Mouse (Mus musculus) embryonic facial prominence, embryonic 12.5 days (tissue): ENCODE measurements around the gene Slc7a15. TPM values are rescaled to one million over a fixed set of nuclear protein-coding genes. Genes with fewer than 3 reads are reported as not detected.

Source experiments
- ATAC-seq: fragments of 200-750 bp; cut with Nextera tagmentation; 2 replicates; pipeline ENCODE4 v1.8.0; 2017; ENCODE audit not compliant: insufficient number of reproducible peaks, insufficient read depth, low FRiP score, low TSS enrichment
- H3K27ac ChIP-seq: fragments of 300-500 bp; sonication (generic); 2 replicates; pipeline ENCODE4 v1.5.1; 2016; ENCODE audit warnings: mild to moderate bottlenecking
- H3K27me3 ChIP-seq: fragments of 300-500 bp; sonication (generic); 2 replicates; pipeline ENCODE4 v1.6.1; 2016; ENCODE audit warnings: mild to moderate bottlenecking, moderate library complexity
- H3K36me3 ChIP-seq: fragments of 300-500 bp; sonication (generic); 2 replicates; pipeline ENCODE4 v1.6.1; 2016; ENCODE audit warnings: mild to moderate bottlenecking
- H3K4me1 ChIP-seq: fragments of 300-500 bp; sonication (generic); 2 replicates; pipeline ENCODE4 v1.6.1; 2016
- H3K4me2 ChIP-seq: fragments of 300-500 bp; sonication (generic); replicated peaks from 2 replicates; pipeline ENCODE4 v1.6.1; 2016; ENCODE audit warnings: mild to moderate bottlenecking, moderate library complexity
- H3K4me3 ChIP-seq: fragments of 300-500 bp; sonication (generic); 2 replicates; pipeline ENCODE4 v1.5.1; 2016; ENCODE audit warnings: mild to moderate bottlenecking
- H3K9ac ChIP-seq: fragments of 300-500 bp; sonication (generic); 2 replicates; pipeline ENCODE4 v1.6.1; 2016; ENCODE audit warnings: mild to moderate bottlenecking, moderate library complexity
- H3K9me3 ChIP-seq: fragments of 300-500 bp; sonication (generic); 2 replicates; pipeline ENCODE4 v1.6.1; 2016; ENCODE audit warnings: mild to moderate bottlenecking, moderate library complexity
- WGBS: fragments of 180-500 bp; shearing (Covaris S2); methylation state at CpG from one replicate; pipeline ENCODE4 v1.1.7; 2016; 5-methylcytosine and 5-hydroxymethylcytosine counted together
- polyA plus RNA-seq: library from polyadenylated mRNA; unstranded; fragments of >200 nt; fragmentation: Nextera tagmentation; extraction: Ambion mirVana; gene quantifications from 2 replicates; pipeline ENCODE4 v1.2.1, GENCODE M21; 2016

Slc7a15 gene
- polyA plus RNA-seq, 1 experiment from 2014 or later: not detected

GRCm38 (mm10) chr12:8493386-8493785, 105.5 kb downstream of the Slc7a15 start:
- ATAC-seq: no peak
- Histone ChIP-seq H3K4me2 (no peak overlapping the region), H3K9ac (no peak overlapping the region), H3K9me3 (no peaks in the 10 kb centered on the region), H3K27me3 (no peaks in the 10 kb centered on the region), H3K4me1 (peaks cover 25% of the 10 kb centered on the region), H3K27ac (no peak overlapping the region), H3K36me3 (no peaks in the 10 kb centered on the region), H3K4me3 (no peak overlapping the region)
- 71% methylated on average over 3 of the region's 3 CpGs for WGBS

- Histone ChIP-seq H3K27me3 (no peaks in the 10 kb centered on the region), H3K36me3 (no peaks in the 10 kb centered on the region), H3K9me3 (no peaks in the 10 kb centered on the region), H3K4me3 (no peak overlapping the region), H3K27ac (no peak overlapping the region), H3K4me2 (no peak overlapping the region), H3K4me1 (peaks cover 5% of the 10 kb centered on the region), H3K9ac (no peak overlapping the region)
- ATAC-seq: no peak
- 41% methylated on average over 4 of the region's 4 CpGs for WGBS
Observed at GRCm38 (mm10) chr12:8489098-8489497, 109.8 kb downstream of the Slc7a15 start.

- WGBS: 85% methylated on average over 4 of the region's 4 CpGs
- no peak for ATAC-seq
Observed at GRCm38 (mm10) chr12:8488652-8488980, 110.2 kb downstream of the Slc7a15 start.

GRCm38 (mm10) chr12:8487959-8488651, 110.8 kb downstream of the Slc7a15 start:
- ATAC-seq: no peak
- Histone ChIP-seq H3K9ac (no peak overlapping the region), H3K9me3 (no peaks in the 10 kb centered on the region), H3K4me2 (no peak overlapping the region), H3K4me3 (no peak overlapping the region), H3K27me3 (no peaks in the 10 kb centered on the region), H3K4me1 (peaks cover 5% of the 10 kb centered on the region), H3K36me3 (no peaks in the 10 kb centered on the region), H3K27ac (no peak overlapping the region; the same call in 1 of the 2 replicates)
- 59% methylated on average over 5 of the region's 5 CpGs for WGBS

More at GRCm38 (mm10) chr12:8488652-8488980, 110.2 kb downstream of the Slc7a15 start:
- no peak overlapping the region for H3K9ac ChIP-seq
- H3K4me2 ChIP-seq: no peak overlapping the region
- H3K36me3 ChIP-seq: no peaks in the 10 kb centered on the region
- no peak overlapping the region for H3K4me3 ChIP-seq
- H3K27ac ChIP-seq: no peak overlapping the region
- H3K27me3 ChIP-seq: no peaks in the 10 kb centered on the region
- H3K9me3 ChIP-seq: no peaks in the 10 kb centered on the region
- H3K4me1 ChIP-seq: peaks cover 5% of the 10 kb centered on the region

DNA sequence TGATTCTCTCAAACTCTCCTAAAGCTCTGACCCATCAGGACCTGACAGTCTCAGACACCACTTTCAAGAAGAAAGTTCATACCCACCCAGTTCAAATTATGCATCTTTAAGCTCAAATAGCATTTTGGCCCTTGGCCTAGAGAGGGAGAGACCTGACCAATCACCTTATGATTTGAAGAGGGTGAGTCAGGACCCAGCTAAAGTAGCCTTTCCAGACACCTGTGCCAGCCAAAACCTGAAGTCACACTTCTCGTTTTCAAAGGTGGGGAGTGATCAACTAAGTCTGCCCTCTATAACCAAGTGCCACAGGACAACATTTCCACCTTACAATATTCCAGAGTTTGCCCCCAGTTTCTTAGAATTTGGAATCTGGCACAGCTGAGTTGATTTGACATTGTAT, 111.6 kb downstream of the Slc7a15 start:
- H3K4me3 ChIP-seq: no peak overlapping the region
- H3K9ac ChIP-seq: no peak overlapping the region
- no peaks in the 10 kb centered on the region for H3K9me3 ChIP-seq
- H3K36me3 ChIP-seq: no peaks in the 10 kb centered on the region
- no peak overlapping the region for H3K4me2 ChIP-seq
- peaks cover 5% of the 10 kb centered on the region for H3K4me1 ChIP-seq
- ATAC-seq: no peak
- no peak overlapping the region for H3K27ac ChIP-seq
- 66% methylated on average over 1 of the region's 1 CpGs for WGBS
- H3K27me3 ChIP-seq: no peaks in the 10 kb centered on the region

DNA sequence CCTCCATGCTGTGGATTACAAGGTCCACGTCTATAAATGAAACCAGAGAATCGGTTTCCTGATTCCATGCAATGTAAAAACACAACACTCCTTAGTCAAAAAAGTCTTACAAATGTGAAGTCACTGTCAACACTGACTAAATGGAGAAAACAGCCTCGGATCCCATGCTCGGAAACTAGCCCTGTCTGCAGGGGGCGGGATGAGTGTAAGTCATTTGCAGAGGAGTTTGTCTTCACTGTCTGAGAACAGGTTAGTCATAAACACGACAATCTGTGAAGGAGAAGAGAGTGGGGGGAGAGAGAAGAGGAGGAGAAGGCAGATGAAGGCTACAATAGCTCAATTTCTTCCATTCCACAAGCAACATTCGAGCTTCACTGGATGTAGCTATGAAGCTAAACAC, 113.6 kb downstream of the Slc7a15 start:
- no peak overlapping the region for H3K4me3 ChIP-seq
- H3K27me3 ChIP-seq: no peaks in the 10 kb centered on the region
- ATAC-seq: no peak
- H3K9ac ChIP-seq: no peak overlapping the region
- H3K4me1 ChIP-seq: peaks cover 5% of the 10 kb centered on the region
- H3K4me2 ChIP-seq: no peak overlapping the region
- no peaks in the 10 kb centered on the region for H3K36me3 ChIP-seq
- 80% methylated on average over 7 of the region's 7 CpGs for WGBS
- no peaks in the 10 kb centered on the region for H3K9me3 ChIP-seq
- no peak overlapping the region for H3K27ac ChIP-seq

GRCm38 (mm10) chr12:8482169-8482568, 116.7 kb downstream of the Slc7a15 start:
- 73% methylated on average over 2 of the region's 2 CpGs for WGBS
- Histone ChIP-seq H3K9ac (no peak overlapping the region), H3K27me3 (no peaks in the 10 kb centered on the region), H3K36me3 (no peaks in the 10 kb centered on the region), H3K4me1 (no peaks in the 10 kb centered on the region), H3K4me2 (no peak overlapping the region), H3K4me3 (no peak overlapping the region), H3K27ac (no peak overlapping the region), H3K9me3 (no peaks in the 10 kb centered on the region)
- ATAC-seq: no peak

Other genes starting within 250 kb of the Slc7a15 start
- 57.3 and 58.5 TPM in 2 replicates for gene Rhob, start 99.1 kb downstream of the Slc7a15 start, polyA plus RNA-seq
- gene Pum2, start 75.1 kb upstream of the Slc7a15 start, polyA plus RNA-seq: 60.8 and 63.3 TPM in 2 replicates
- 173 and 184 TPM in 2 replicates for gene Sdc1, start 172.3 kb upstream of the Slc7a15 start, polyA plus RNA-seq